Mouse (Mus musculus): ENCODE measurements around the gene Tuft1.
"Not testable (repeated sequence)": the region's sequence is repeated elsewhere in the genome, so short reads cannot be mapped to it uniquely, and the experiment has no call there.

The Tuft1 gene

GRCm38 (mm10) chr3:94658740-94659095 is at the start of gene Tuft1:
Gene Tuft1, minus strand, starts transcription at chr3:94658872.
- DNase-seq = peak; percentile 40

DNA sequence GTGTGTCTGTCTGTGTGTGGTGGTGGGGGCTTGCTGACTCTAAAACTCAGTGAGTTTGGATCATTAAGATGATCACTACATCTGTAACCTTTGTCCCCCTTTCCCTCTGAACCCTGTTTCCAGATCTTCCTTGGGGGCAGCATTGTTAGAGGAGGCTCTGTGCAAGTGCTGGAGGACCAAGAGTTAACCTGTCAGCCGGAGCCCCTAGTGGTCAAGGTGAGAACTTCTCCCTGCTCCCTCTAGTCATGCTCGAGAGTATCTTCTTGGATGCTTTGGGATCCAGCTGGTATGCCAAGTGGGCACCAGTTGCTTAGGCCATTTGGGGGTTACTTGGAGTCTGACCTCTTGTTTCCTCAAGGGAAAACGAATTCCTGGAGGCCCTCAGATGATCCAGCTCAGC is 44.7 kb upstream of the Tuft1 start:
- DNase-seq = not testable (repeated sequence)

DNA sequence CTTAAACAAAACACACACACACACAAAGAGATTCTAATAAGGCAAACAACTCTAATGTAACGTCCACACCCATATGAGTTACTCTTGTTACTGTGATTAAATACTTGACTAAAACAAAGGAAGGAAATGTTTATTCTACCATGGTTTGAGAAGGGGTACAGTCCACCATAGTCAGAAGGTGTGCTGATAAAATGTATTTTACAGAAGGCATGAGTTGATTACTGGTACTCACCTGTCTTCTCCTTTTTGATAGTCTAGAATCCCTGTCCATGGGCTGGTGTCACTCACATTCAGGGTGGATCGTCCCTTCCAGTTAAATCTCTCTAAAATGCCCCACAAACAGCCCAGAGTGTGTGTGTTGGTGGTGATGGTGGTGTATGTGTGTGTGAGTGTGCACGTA is 44.2 kb upstream of the Tuft1 start:
- no peak for DNase-seq

GRCm38 (mm10) chr3:94702163-94702810 is 43.6 kb upstream of the Tuft1 start:
- not testable (repeated sequence) for DNase-seq

DNA sequence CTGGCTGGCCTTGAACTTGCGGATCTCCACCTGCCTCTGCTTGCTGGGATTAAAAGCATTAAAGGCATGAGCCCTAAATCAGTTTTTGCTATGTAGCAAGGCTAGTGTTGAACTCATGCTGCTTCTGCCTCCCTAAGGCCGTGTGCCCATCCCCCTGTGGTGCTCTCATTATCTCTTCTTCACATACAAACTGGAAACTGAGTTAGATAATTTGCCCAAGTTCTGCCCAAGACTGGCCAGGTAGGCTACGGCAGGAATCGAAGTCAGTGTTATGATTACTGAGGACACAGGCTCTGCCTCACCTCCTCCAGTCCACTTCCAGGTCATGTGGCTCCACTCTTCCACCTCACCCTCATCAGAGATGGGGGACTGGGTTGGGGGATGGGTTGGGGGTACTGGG is 37.6 kb upstream of the Tuft1 start:
- DNase-seq = not testable (repeated sequence)

DNA sequence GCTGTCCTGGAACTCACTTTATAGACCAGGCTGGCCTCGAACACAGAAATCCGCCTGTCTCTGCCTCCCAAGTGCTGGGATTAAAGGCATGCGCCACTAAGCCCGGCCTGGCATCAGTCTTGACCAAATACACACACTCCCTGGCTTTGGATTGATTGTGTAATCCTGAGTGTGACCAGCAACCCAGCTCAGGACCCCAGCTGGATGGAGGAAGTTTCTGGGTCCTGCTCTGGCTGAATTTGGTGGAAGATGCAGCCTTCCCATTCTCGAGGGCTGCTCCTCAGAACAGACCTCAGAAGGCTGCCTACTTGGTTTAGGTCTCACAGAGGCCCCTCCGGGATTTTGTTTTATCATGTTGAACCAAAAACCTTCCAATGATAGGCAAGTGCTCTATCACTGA is 36.9 kb upstream of the Tuft1 start:
- not testable (repeated sequence) for DNase-seq

GRCm38 (mm10) chr3:94693874-94694273 is 35.2 kb upstream of the Tuft1 start:
- DNase-seq = not testable (repeated sequence)

- DNase-seq = no peak
Measured at GRCm38 (mm10) chr3:94693329-94693825, 34.7 kb upstream of the Tuft1 start, which contains the start of gene Selenbp2. Gene Selenbp2, plus strand, starts transcription at chr3:94693556.

GRCm38 (mm10) chr3:94691694-94692093 is 33.0 kb upstream of the Tuft1 start:
- not testable (repeated sequence) for DNase-seq

GRCm38 (mm10) chr3:94690616-94691247 is 32.1 kb upstream of the Tuft1 start:
- DNase-seq = no peak

- not testable (repeated sequence) for DNase-seq
Measured at GRCm38 (mm10) chr3:94690162-94690561, 31.5 kb upstream of the Tuft1 start.

- not testable (repeated sequence) for DNase-seq
Measured at GRCm38 (mm10) chr3:94689195-94689594, 30.5 kb upstream of the Tuft1 start.

GRCm38 (mm10) chr3:94688698-94689097 is 30.0 kb upstream of the Tuft1 start:
- DNase-seq = not testable (repeated sequence)

GRCm38 (mm10) chr3:94685989-94686772 is 27.5 kb upstream of the Tuft1 start:
- not testable (repeated sequence) for DNase-seq

DNA sequence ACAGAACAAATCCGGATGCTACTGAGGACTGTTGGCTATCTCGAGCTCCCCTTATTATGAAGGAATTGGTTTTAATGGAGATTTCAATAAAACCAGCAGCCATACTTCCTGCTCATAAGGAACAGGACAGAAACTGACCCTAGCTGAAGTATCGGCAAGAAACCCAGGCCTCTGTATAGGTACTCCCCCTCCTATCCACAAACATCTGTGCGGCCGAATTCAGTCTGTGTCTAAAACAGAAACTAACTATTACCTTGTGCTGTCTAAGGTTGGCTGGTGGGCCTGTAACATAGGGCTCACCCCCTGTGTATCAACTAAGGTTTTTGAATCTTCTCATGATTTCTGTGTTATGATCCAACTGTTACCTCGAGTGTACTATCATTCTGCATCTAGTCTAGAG is 25.0 kb upstream of the Tuft1 start:
- DNase-seq = no peak

DNA sequence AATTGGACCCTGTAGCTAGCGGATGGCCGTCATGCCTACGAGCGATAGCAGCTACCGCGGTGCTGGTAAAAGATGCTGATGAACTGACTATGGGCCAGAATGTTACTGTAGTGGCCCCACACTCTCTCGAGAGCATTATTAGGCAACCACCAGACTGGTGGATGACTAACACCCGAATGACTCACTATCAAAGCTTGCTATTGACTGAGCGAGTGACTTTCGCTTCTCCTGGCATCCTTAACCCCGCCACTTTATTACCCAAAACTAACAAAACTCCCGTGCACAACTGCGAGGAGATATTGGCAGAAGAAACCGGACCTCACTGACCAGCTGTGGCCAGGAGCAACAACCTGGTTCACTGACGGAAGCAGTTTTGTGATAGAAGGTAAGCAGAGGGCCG is 22.1 kb upstream of the Tuft1 start:
- no peak for DNase-seq

GRCm38 (mm10) chr3:94680032-94680431 is 21.4 kb upstream of the Tuft1 start:
- not testable (repeated sequence) for DNase-seq

- DNase-seq = no peak
Measured at GRCm38 (mm10) chr3:94679351-94679841, 20.7 kb upstream of the Tuft1 start.

DNA sequence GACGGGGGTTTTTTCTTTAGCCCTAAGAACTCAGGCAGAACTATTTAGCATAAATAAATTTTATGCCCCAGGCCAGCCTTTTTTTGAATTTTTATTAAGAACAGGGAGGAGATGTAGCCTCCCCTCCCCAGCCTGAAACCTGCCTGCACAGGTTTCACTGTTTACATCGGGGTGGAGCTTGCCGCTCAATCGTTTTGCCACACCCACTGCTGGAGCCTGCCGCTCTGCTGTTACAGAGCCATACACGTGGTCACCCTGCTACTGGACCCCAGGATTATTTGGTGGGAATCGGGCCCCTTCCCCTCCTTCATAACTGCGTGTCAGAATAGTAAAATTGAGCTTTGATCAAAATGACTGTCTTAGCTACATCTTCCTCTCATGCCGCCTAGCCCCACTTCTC is 16.4 kb upstream of the Tuft1 start:
- DNase-seq = not testable (repeated sequence)

DNA sequence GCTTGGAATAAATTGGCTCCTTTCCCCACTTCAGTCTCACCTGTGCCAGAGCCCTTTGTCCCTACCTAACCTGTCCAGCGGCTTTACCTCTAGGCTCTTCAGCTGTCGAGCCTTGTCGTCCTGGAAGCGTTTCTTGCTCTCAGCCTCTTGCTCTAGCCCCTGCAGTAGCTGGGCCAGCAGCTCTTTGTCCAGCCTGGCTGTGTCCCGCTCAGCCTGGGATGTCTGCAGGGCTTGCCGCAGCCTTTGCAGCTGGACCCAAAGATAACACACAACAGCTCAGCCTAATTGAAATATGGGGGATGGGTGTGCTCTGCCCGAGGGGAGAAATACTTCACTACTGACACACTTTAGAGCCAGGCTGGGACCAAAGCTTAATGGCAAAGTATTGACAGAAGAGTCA is 7.2 kb upstream of the Tuft1 start:
- DNase-seq = not testable (repeated sequence)

DNA sequence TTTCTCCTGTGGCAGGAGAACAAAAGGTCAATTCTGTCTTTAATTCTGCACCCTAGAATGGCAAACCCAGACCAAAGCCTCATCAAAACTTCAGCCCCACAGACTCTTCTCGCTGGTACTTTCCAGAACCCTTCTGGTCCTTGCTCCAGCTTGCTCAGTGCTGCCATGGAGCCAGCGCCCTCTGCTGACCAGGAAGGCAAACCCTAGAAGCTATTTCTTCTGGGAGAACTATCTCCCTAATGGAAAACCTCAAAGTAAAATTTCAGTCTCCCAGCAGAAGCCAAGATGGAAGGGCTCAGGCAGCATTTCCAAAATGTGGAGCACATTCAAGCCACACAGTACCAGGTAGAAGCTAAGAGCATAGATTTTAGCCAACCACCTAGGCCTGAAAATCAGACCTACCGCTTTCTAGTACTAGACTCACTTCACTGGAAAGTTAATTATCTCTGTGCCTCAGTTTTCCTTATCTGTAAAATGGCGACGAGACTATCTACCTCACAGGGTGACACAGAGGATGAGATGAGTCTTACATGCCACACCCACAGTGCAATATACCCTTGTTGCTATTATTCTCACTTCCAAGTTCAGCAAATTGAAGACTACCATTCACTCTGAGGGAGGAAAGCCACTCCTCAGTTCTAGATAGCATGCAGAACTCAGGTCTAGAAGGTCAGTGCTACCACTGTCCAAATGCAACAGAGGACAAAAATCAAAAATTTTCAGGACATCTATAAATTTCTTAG is 6.6 kb upstream of the Tuft1 start:
- not testable (repeated sequence) for DNase-seq

DNA sequence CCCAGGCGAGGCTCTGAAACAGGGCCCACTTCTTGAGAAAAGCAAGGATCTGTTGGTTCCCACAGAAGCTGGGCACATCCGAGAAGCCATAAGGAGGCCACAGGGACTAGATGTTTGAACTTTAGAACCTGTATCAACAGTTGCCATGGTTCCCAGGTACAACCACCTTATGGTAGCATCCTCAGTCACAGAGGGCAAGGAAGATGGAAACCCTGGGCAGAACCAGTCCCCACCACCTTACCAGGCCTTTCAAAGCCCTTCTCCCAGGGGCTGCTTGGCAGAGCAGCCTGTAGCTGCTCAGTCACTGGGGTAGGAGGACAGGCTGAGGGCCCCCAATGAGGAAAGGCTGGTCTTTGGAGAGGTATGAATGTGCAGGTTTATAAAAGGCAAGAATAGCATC is 2.2 kb upstream of the Tuft1 start:
- not testable (repeated sequence) for DNase-seq
